Mouse (Mus musculus) common myeloid progenitor, adult 5-6 weeks (primary cell): ENCODE measurements at regions not wholly inside any gene's neighbourhood (a gene's known extent, or its start where the extent isn't known, plus 50 kb on each side); places are given as distances from the start of the nearest gene placed in this dataset.

ENCODE experiments used
- ATAC-seq: replicated peaks from 2 replicates; pipeline ENCODE4 v1.8.0; 2016; ENCODE audit warnings: low read depth, mild to moderate bottlenecking, moderate TSS enrichment, inconsistent platforms; ENCODE audit not compliant: poor library complexity, severe bottlenecking

- ATAC-seq: no peak
These were observed 325.3 kb upstream of the Trpc7 start for GRCm38 (mm10) chr13:57221092-57221491.

- no peak for ATAC-seq
These were observed 320.4 kb upstream of the Trpc7 start for GRCm38 (mm10) chr13:57216161-57216560.

GRCm38 (mm10) chr13:57212251-57212650, 316.5 kb upstream of the Trpc7 start:
- ATAC-seq: no peak

- ATAC-seq: no peak
These were observed 295.4 kb upstream of the Trpc7 start for GRCm38 (mm10) chr13:57191195-57191594.

GRCm38 (mm10) chr13:57189246-57189645, 293.5 kb upstream of the Trpc7 start:
- no peak for ATAC-seq

GRCm38 (mm10) chr13:57186168-57186567, 290.4 kb upstream of the Trpc7 start:
- no peak for ATAC-seq

DNA sequence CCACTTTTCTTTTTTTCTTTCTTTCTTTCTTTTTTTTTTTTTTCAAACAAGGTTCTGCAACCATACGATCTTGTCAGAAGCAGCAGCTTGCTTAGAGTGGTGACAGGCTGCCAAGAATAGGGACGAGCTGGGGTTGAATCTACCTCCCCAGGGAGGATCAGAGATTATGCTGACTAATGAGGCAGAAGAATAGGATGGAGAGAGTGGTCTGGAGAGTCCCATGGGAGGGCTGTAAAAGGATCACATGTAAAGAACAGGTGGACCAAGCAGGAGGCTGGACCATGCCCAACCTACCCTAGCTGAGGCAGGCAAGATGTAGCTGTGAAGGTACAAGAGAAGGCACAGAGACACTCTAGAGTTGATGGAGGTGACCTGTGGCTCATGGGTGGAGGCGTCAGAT, 274.4 kb upstream of the Trpc7 start:
- no peak for ATAC-seq

DNA sequence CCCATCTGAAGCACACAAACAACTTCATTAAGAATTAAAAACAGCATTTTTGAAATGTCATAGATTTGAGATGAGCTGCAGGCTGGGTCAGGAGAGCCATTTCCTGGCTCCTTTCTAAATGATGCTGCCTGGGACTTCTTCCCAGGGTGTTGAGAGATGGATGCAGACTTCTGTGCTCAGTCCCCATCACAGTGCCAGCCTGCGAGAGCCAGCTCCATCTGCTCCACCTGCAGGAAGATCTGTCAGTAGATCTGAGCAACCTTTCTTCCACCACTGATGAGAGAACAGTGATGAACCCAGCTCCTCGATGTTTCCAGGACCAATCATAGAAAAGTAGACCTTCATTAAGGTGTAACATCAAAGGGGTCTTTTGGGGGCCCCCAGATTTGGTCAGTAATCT, 273.8 kb upstream of the Trpc7 start:
- ATAC-seq: no peak

- ATAC-seq: no peak
These were observed 269.6 kb upstream of the Trpc7 start for GRCm38 (mm10) chr13:57165367-57165766.

GRCm38 (mm10) chr13:57152787-57153186, 257.0 kb upstream of the Trpc7 start:
- no peak for ATAC-seq

DNA sequence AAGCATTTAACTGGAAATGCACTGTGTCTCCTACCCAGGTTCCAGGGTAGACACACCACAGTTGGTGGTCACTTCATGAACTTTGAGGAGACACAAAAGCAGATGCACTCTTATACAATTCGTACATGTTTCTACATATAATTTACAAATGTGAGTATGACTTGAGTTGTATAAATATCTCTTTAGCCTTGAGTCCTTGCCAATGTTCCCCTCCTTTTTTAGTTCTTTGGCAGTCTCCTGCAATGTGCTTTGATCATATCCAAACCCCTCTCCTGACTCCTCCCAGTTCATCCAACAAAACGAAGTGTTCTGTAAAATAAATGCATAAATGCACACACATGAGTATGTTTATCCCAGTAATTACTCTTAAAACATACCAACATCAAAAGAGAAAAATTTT, 251.8 kb upstream of the Trpc7 start:
- no peak for ATAC-seq

GRCm38 (mm10) chr13:57146708-57147107, 250.9 kb upstream of the Trpc7 start:
- no peak for ATAC-seq

DNA sequence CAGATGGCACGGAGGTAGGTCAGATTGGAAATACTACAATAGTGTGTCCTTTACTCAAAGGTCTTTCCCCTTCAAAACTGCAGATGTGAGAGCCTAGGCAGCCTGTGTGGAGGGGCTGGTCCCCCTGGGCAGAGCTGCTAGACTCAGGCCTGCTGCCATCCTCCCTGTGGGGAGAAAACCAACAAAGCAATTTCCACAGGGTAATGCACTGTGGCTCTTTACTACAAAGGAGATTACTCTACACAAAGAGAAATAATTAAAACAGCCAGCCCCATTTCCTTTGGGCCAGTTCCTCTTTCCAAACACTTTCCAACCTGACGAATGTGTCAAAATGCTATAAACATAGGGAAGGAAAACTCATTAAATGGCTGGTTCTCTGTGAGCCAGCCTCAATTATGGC, 250.0 kb upstream of the Trpc7 start:
- no peak for ATAC-seq

GRCm38 (mm10) chr13:57142851-57143250, 247.1 kb upstream of the Trpc7 start:
- ATAC-seq: no peak

- no peak for ATAC-seq
These were observed 246.6 kb upstream of the Trpc7 start for GRCm38 (mm10) chr13:57142441-57142840.

DNA sequence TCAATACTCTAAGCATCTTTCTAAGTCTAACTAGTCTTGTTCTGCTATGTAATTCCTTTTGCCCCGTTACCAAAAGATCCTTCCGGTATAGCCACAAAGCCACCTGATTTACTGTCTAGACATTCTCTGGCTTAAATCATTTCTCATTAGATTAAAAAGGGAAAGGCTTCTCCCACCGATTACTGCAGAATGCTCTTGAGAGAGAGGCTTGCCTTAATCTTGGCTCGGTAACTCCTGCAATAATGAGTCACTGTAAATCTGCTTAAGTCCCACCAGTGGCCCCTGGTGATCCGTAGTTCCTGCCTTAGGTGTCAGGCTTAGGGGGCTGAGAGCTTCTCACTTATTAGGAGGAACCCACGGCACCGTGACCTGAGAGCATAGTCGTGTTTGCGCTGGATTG, 220.1 kb upstream of the Trpc7 start:
- ATAC-seq: no peak

DNA sequence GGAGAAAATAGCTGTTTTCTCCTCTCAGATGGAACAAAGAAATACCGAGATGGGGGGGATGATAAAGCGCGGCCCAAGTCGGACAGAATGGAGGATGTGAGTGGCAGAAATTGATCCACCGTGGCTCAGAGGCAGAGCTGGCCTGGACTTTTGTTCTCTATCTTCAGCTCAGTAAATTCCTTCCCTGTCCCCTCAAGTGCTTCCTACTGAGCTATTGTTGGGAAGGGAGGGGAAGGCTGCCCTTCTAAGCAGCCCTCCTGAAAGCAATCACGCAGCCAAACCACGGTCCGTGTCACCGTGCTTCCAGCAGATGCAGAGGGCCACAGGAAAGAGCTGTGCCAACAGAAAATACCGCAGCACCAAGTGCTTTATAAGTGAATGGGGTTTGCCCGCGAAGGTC, 212.2 kb upstream of the Trpc7 start:
- no peak for ATAC-seq

DNA sequence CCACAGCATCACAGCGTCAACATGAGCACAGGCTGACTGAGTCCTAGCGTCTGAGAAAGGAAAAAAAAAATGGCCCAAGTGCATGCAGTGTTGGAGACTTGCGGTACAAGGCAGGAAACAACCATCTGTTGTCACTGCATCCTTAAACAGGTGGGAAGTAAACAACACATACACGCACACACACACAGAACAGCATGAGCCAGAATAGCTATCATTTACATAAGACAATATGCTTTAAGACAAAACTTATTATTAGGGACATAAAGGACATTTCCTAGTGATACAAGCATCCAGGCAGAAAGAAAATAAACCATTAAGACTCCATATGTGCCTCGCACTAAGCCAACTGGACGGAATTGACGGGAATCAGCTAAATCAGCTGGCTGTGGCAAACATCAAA, 203.8 kb upstream of the Trpc7 start:
- ATAC-seq: no peak

DNA sequence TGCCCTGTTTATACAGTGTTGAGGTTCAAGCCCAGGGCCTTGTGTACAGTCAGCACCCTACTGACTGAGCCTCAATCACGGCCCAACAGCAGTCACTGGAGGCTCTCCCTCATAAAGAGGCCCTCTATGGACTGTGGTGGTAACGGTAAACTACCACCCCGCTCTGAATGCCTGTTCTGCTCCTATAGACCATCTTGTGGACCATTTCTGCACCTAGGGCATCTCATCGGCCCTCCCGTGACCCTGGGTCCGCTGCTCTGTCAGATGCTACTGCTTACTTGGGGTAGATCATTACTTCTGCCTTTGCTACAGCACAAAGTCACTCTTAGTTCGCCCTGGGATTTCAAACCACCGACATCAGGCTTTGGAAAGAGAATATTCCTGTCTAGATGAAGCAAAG, 196.1 kb upstream of the Trpc7 start:
- no peak for ATAC-seq

DNA sequence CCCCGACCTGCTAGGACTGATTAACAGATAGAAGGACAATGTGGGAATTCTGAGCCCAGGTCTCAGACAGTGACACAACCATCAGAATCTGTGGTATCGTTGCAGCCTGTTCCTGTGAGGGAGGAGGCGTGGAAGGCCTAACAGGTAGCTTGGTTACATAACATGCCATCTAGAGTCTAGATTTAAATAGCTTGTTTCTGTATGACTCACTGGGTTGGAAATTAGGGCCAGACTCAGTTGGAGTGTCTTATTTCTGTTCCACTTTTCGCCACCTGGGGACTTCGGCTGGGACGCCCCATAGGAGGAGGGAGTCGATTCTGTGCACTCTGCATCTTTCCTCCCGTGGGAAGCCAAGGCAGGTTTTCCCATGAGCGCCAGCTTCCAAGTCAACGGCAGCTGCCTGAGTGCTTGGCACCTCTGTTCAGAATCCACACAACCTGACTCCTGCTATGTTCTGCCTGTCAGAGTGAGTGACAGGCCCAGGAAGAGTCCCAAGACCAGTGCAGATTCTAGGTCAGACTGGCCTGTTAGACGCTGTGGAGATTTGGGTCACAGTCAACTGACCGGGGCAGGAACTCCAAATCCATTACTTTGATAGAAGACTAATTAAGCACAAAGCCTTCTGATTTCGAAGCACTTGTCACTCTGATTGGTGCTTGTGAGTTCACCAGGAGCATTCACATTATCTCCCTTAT, 193.7 kb upstream of the Trpc7 start:
- ATAC-seq: no peak

DNA sequence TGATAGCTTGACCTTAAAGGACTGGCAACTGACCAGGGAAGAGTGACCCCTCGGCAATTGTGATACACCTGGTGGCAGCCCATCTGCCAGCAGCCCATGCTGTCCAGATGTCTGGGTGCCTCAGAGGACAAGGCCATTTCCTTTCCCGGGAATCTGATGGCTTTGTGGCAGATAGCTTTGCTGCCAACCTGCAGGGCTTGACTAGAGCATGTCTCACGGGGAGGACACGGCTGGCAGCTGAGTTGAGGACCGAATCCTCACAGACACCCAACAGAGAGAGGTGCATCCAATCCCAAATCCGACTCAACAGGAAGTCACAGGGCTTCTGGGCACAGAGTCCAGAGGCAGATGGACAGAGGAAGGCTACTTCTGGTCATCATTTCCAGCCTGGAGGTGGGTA, 192.2 kb upstream of the Trpc7 start:
- ATAC-seq: no peak

DNA sequence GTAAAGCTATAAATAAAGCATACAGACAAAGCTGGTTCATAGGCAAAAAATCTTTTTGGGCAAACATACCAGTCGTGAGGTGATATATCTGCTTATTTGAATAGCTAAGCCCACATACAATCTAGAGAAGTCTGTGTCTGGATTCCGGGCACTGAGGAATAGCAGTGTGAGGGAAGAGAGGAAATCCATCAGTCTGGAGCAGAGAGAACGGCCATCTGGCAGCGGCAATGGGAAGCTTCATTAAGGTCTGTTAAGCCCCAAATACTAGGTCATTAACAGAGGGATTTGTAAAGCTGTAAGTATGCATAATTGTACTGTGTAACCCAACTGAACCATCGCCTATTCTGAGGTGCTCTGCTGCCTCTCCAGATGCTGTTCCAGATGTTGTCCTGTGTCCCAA, 191.6 kb upstream of the Trpc7 start:
- no peak for ATAC-seq

DNA sequence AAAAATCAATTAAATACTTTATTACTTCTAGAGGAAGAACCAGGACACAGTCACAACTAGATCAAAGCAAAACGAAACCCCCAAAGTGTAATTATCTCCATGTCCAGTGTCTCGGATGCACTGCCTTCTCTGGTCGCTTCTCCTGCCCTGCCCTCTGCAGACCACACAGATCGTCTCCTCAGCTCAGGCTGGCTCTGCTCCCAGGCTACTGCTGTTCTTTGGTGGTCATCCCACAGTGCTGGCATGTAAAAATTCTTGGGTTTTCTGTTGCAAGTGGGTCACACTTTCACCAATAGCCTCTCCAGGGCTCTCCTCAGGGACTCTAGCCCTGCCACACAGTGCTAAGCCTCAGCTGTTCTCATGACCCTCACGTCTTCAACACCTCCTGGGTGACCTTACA, 188.0 kb upstream of the Trpc7 start:
- ATAC-seq: no peak
